Mouse (Mus musculus) megakaryocyte, embryonic 14.5 days (primary cell): Measurements from ENCODE around the gene Surf4. TPM values are rescaled to one million over a fixed set of nuclear protein-coding genes. Genes with fewer than 3 reads are reported as not detected.
A peak's percentile ranks its signal among the peaks of the same experiment; 100 is the strongest.

Source experiments
- H3K27me3 ChIP-seq: replicated peaks from 2 replicates; pipeline ENCODE3; 2012; ENCODE audit warnings: inconsistent platforms
- H3K36me3 ChIP-seq: replicated peaks from 2 replicates; pipeline ENCODE3; 2012; ENCODE audit warnings: low read length, inconsistent platforms, mixed read lengths
- H3K4me1 ChIP-seq: 2 replicates; pipeline ENCODE4 v1.6.1; 2012; ENCODE audit warnings: inconsistent platforms
- H3K4me3 ChIP-seq: replicated peaks from 2 replicates; pipeline ENCODE3; 2012; ENCODE audit warnings: moderate library complexity, mild to moderate bottlenecking, inconsistent platforms
- H3K9me3 ChIP-seq: 2 replicates; pipeline ENCODE4 v1.6.1; 2012; ENCODE audit warnings: inconsistent platforms
- FLI1 ChIP-seq: IDR thresholded peaks from 2 replicates; pipeline ENCODE4 v1.6.1; 2012; ENCODE audit warnings: low read length, inconsistent platforms, mixed read lengths
- GATA1 ChIP-seq: IDR thresholded peaks from 3 replicates; pipeline ENCODE4 v1.6.1; 2012; ENCODE audit warnings: mixed read lengths, low read length, inconsistent platforms, borderline replicate concordance
- polyA plus RNA-seq: library from polyadenylated mRNA; stranded (reverse); fragments of >175 nt; gene quantifications from 2 replicates; pipeline ENCODE4 v1.2.3, GENCODE M21; 2012; ENCODE audit warnings: low replicate concordance; ENCODE audit not compliant: insufficient read depth

Gene Surf4
- polyA plus RNA-seq, 1 experiment, result 144 TPM

GRCm38 (mm10) chr2:26932473-26933303, 1.0 kb downstream of the Surf4 start:
- peak overlapping the region; percentile 100 for H3K4me3 ChIP-seq
- H3K4me1 ChIP-seq, result peaks cover 85% of the 10 kb centered on the region
- TF ChIP-seq FLI1 (no peak), GATA1 (no peak)

DNA sequence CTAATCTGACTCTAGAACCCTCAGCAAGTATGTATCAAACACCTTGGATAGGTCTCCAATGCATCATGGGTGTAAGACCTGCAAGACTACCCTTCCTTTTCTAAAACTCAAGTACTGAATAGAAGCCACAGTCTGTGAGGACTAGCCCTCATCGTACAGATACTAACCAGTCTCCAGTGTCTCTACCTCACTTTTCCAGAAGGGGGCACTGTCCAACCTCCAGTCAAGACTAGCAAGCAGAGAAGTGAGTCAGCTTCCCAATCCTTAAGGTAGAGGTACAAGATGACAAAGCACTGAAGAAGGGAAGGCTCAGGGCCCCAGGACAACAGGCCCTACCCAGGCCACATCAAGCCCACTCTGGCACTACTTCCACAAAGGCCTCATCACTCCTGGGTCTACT, 3.3 kb downstream of the Surf4 start:
- Histone ChIP-seq H3K4me1 (peaks cover 84% of the 10 kb centered on the region), H3K9me3 (no peaks in the 10 kb centered on the region), H3K4me3 (peak overlapping the region; percentile 62), H3K27me3 (no peaks in the 10 kb centered on the region), H3K36me3 (peaks cover 64% of the 10 kb centered on the region)
- TF ChIP-seq GATA1 (no peak), FLI1 (no peak)

More at GRCm38 (mm10) chr2:26932473-26933303, 1.0 kb downstream of the Surf4 start:
- Histone ChIP-seq H3K27me3 (no peaks in the 10 kb centered on the region), H3K36me3 (peaks cover 41% of the 10 kb centered on the region), H3K9me3 (no peaks in the 10 kb centered on the region)

DNA sequence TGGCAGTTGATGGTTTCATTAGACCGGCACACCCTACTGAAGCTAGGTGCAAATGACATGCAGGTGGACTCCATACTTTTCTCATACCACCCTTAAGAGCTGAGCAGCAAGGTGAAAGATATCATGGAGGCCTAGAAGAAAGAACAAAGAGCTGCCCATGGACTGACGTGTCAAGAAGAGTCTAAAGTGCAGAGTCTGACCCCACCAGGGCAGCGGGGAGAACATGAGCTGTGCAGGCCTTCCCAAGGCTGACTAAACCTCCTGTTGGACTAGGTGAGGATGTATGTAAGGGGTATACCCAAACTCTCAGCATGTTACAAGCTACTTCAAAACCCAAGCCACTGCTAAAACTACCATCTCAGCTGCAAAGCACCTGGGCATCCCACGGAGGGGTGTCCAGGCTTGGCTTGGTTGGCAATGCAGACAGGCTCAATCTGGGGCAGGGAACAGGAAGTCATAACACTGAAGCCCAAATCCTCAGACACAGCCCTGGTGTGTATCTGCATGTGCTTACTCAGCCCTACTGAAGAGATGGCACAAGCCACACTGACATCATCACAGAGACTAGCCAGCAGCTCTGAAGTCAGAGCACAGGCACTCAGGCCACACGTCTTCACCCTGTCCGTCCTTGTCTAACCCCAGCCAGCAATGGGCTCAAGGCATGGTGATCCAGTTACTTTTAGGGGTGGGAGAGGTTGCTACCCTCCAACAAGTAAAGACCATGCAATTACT, 5.8 kb downstream of the Surf4 start:
- Histone ChIP-seq H3K36me3 (peaks cover 89% of the 10 kb centered on the region), H3K4me1 (peaks cover 72% of the 10 kb centered on the region), H3K27me3 (no peaks in the 10 kb centered on the region), H3K4me3 (peak overlapping the region; percentile 71), H3K9me3 (no peaks in the 10 kb centered on the region)
- TF ChIP-seq FLI1 (no peak), GATA1 (no peak)

- Histone ChIP-seq H3K27me3 (no peaks in the 10 kb centered on the region), H3K4me1 (peaks cover 55% of the 10 kb centered on the region), H3K36me3 (peaks cover 97% of the 10 kb centered on the region), H3K9me3 (no peaks in the 10 kb centered on the region), H3K4me3 (no peak overlapping the region)
- TF ChIP-seq GATA1 (no peak), FLI1 (no peak)
Measured at GRCm38 (mm10) chr2:26921784-26922183, 11.9 kb downstream of the Surf4 start.

GRCm38 (mm10) chr2:26920190-26920855, 13.4 kb downstream of the Surf4 start:
- TF ChIP-seq GATA1, result no peak
- no peak for TF ChIP-seq FLI1
- Histone ChIP-seq H3K4me3 (no peak overlapping the region), H3K36me3 (peaks cover 83% of the 10 kb centered on the region)

DNA sequence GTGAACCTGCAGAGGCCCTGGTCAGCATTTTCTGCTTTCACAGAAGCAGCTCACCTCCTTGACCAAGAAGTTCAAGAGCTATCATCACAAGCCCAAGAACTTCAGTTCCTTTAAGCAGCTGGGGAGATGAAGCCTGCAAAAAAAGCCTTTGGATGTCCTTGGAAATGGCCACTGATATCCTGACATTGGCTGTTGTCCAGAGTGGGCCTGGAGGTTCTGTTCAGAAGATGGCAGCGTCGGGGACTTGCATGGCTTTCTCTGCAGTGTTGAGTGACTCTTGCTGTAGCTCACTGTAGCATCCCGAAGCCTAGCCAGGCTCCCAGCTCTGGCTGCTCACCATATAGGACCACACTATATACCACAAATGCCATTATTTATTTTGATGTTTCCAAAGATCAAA, 14.0 kb downstream of the Surf4 start:
- peaks cover 78% of the 10 kb centered on the region for H3K36me3 ChIP-seq

More at GRCm38 (mm10) chr2:26920190-26920855, 13.4 kb downstream of the Surf4 start:
- H3K9me3 ChIP-seq, result no peaks in the 10 kb centered on the region
- peaks cover 62% of the 10 kb centered on the region for H3K4me1 ChIP-seq
- H3K27me3 ChIP-seq, result no peaks in the 10 kb centered on the region

GRCm38 (mm10) chr2:26916738-26917137, 17.0 kb downstream of the Surf4 start:
- H3K9me3 ChIP-seq, result no peaks in the 10 kb centered on the region
- H3K4me1 ChIP-seq, result peaks cover 87% of the 10 kb centered on the region
- H3K27me3 ChIP-seq, result no peaks in the 10 kb centered on the region
- H3K4me3 ChIP-seq, result peak overlapping the region; percentile 99
- peaks cover 78% of the 10 kb centered on the region for H3K36me3 ChIP-seq
- TF ChIP-seq GATA1 (no peak), FLI1 (no peak)

More for the DNA sequence above, 14.0 kb downstream of the Surf4 start:
- Histone ChIP-seq H3K9me3 (no peaks in the 10 kb centered on the region), H3K27me3 (no peaks in the 10 kb centered on the region), H3K4me1 (peaks cover 62% of the 10 kb centered on the region), H3K4me3 (no peak overlapping the region)
- no peak for TF ChIP-seq GATA1
- no peak for TF ChIP-seq FLI1

DNA sequence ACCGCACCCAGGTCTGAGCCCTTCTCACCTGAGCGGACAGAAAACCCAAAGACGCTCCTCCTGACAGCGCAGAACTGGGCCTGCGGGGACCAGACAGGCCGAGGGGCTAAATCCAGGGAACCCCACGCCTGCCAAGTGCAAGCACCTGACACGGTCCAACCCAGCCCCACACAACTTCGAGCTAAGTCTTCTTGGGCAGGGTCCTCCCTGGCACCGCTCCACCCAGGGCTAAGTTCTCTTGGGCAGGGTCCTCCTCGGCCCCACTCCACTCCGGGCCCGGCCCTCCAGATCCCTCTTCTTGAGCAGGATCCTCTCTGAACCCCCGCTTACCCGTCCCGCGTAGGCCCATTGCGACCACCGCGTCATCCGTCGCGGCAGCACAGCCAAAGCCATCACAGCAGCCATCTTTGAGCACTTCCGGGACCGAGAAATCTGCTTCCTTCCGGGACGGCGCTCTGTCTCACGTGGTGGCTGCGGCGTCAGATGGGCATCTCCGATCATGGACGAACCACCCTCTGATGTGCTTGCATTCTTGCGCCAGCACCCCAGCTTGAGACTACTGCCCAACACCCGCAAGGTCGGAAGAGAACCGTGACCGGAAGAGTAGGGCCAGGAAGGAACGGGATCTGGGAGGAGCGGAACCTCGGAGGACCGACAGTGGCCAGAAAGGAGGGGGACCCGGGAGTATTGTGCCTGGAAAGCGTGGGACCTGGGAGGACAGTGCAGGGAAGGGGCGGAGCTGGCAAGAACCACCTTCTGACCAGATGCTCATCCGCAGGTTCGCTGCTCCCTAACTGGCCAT, 17.6 kb downstream of the Surf4 start, which contains the start of the genes Surf2 and Surf1:
Gene Surf2, plus strand, starts transcription at position 441 of the 802 bp plus-strand sequence.
Gene Surf1, minus strand, starts transcription at position 604 of the 802 bp plus-strand sequence.
- Histone ChIP-seq H3K4me3 (peak within 1 kb of the TSS; percentile 99), H3K9me3 (no peaks in the 10 kb centered on the region), H3K27me3 (no peaks in the 10 kb centered on the region), H3K4me1 (peaks cover 90% of the 10 kb centered on the region), H3K36me3 (peaks cover 78% of the 10 kb centered on the region)
- peak; percentile 51; the same call in 1 of the 2 replicates for TF ChIP-seq FLI1
- no peak for TF ChIP-seq GATA1
